Mouse (Mus musculus): Measurements from ENCODE around the gene Gbf1. TPM values are rescaled to one million over a fixed set of nuclear protein-coding genes. Genes with fewer than 3 reads are reported as not detected.

Gene Gbf1
- polyA plus RNA-seq, 1 experiment = 80.6 TPM

- DNase-seq = no peak
- Histone ChIP-seq H3K4me3 (replicated peaks; ENCODE audit: extremely low read depth, low read depth, low read length) (no peak overlapping the region), H3K4me1 (ENCODE audit: control insufficient read depth, insufficient read depth, low read length) (no peaks in the 10 kb centered on the region)
- TF ChIP-seq CTCF (IDR thresholded peaks at IDR 0.05; ENCODE audit: insufficient read depth, low read length) (no peak), POLR2A (IDR thresholded peaks at IDR 0.05; ENCODE audit: borderline replicate concordance, extremely low read depth, low read depth, low read length) (no peak)
- 92% methylated on average over 4 of the region's 4 CpGs for WGBS
Measured at GRCm38 (mm10) chr19:46284686-46285085, 132.4 kb downstream of the Gbf1 start.

GRCm38 (mm10) chr19:46285631-46286030 is 133.3 kb downstream of the Gbf1 start:
- no peak for DNase-seq
- H3K4me3 ChIP-seq (replicated peaks; ENCODE audit: extremely low read depth, low read depth, low read length) = no peak overlapping the region
- TF ChIP-seq POLR2A (IDR thresholded peaks at IDR 0.05; ENCODE audit: borderline replicate concordance, extremely low read depth, low read depth, low read length) (no peak), CTCF (IDR thresholded peaks at IDR 0.05; ENCODE audit: insufficient read depth, low read length) (no peak)
- WGBS = 85% methylated on average over 7 of the region's 7 CpGs
- H3K4me1 ChIP-seq (ENCODE audit: control insufficient read depth, insufficient read depth, low read length) = no peaks in the 10 kb centered on the region

- no peak for DNase-seq
- TF ChIP-seq POLR2A (IDR thresholded peaks at IDR 0.05; ENCODE audit: borderline replicate concordance, extremely low read depth, low read depth, low read length) (no peak), CTCF (IDR thresholded peaks at IDR 0.05; ENCODE audit: insufficient read depth, low read length) (no peak)
- Histone ChIP-seq H3K4me3 (replicated peaks; ENCODE audit: extremely low read depth, low read depth, low read length) (no peak overlapping the region), H3K4me1 (ENCODE audit: control insufficient read depth, insufficient read depth, low read length) (no peaks in the 10 kb centered on the region)
- 91% methylated on average over 6 of the region's 6 CpGs for WGBS
Measured at GRCm38 (mm10) chr19:46286047-46286446, 133.7 kb downstream of the Gbf1 start.

- H3K4me3 ChIP-seq (replicated peaks; ENCODE audit: extremely low read depth, low read depth, low read length) = no peak overlapping the region
- 84% methylated on average over 3 of the region's 3 CpGs for WGBS
- TF ChIP-seq CTCF (IDR thresholded peaks at IDR 0.05; ENCODE audit: insufficient read depth, low read length) (no peak), POLR2A (IDR thresholded peaks at IDR 0.05; ENCODE audit: borderline replicate concordance, extremely low read depth, low read depth, low read length) (no peak)
- no peaks in the 10 kb centered on the region for H3K4me1 ChIP-seq (ENCODE audit: control insufficient read depth, insufficient read depth, low read length)
- no peak for DNase-seq
Measured at GRCm38 (mm10) chr19:46286926-46287325, 134.6 kb downstream of the Gbf1 start.

- Histone ChIP-seq H3K4me3 (replicated peaks; ENCODE audit: extremely low read depth, low read depth, low read length) (no peak overlapping the region), H3K4me1 (ENCODE audit: control insufficient read depth, insufficient read depth, low read length) (no peaks in the 10 kb centered on the region)
- WGBS = 83% methylated on average over 3 of the region's 3 CpGs
- DNase-seq = no peak
- TF ChIP-seq POLR2A (IDR thresholded peaks at IDR 0.05; ENCODE audit: borderline replicate concordance, extremely low read depth, low read depth, low read length) = no peak
- TF ChIP-seq CTCF (IDR thresholded peaks at IDR 0.05; ENCODE audit: insufficient read depth, low read length) = no peak
Measured at GRCm38 (mm10) chr19:46287566-46287965, 135.3 kb downstream of the Gbf1 start.

GRCm38 (mm10) chr19:46290535-46291105 is 138.3 kb downstream of the Gbf1 start:
- no peak for TF ChIP-seq POLR2A (IDR thresholded peaks at IDR 0.05; ENCODE audit: borderline replicate concordance, extremely low read depth, low read depth, low read length)
- TF ChIP-seq CTCF (IDR thresholded peaks at IDR 0.05; ENCODE audit: insufficient read depth, low read length) = no peak
- DNase-seq = no peak
- 65% methylated on average over 12 of the region's 12 CpGs for WGBS
- Histone ChIP-seq H3K4me3 (replicated peaks; ENCODE audit: extremely low read depth, low read depth, low read length) (no peak overlapping the region), H3K4me1 (ENCODE audit: control insufficient read depth, insufficient read depth, low read length) (no peaks in the 10 kb centered on the region)

- no peak for TF ChIP-seq CTCF (IDR thresholded peaks at IDR 0.05; ENCODE audit: insufficient read depth, low read length)
- no peak for TF ChIP-seq POLR2A (IDR thresholded peaks at IDR 0.05; ENCODE audit: borderline replicate concordance, extremely low read depth, low read depth, low read length)
- 61% methylated on average over 4 of the region's 4 CpGs for WGBS
- Histone ChIP-seq H3K4me3 (replicated peaks; ENCODE audit: extremely low read depth, low read depth, low read length) (no peak overlapping the region), H3K4me1 (ENCODE audit: control insufficient read depth, insufficient read depth, low read length) (no peaks in the 10 kb centered on the region)
- DNase-seq = no peak
Measured at GRCm38 (mm10) chr19:46296938-46297337, 144.6 kb downstream of the Gbf1 start.

- Histone ChIP-seq H3K4me1 (ENCODE audit: control insufficient read depth, insufficient read depth, low read length) (0 out of 2 replicates have a peak, but pooled peaks cover 3% of the 10 kb centered on the region), H3K4me3 (replicated peaks; ENCODE audit: extremely low read depth, low read depth, low read length) (no peak overlapping the region)
- DNase-seq = no peak
- WGBS = 38% methylated on average over 8 of the region's 8 CpGs
- TF ChIP-seq CTCF (IDR thresholded peaks at IDR 0.05; ENCODE audit: insufficient read depth, low read length) (no peak), POLR2A (IDR thresholded peaks at IDR 0.05; ENCODE audit: borderline replicate concordance, extremely low read depth, low read depth, low read length) (no peak)
Measured at GRCm38 (mm10) chr19:46300294-46301045, 148.2 kb downstream of the Gbf1 start.

- DNase-seq = no peak
- TF ChIP-seq CTCF (IDR thresholded peaks at IDR 0.05; ENCODE audit: insufficient read depth, low read length) (no peak), POLR2A (IDR thresholded peaks at IDR 0.05; ENCODE audit: borderline replicate concordance, extremely low read depth, low read depth, low read length) (no peak)
- Histone ChIP-seq H3K4me3 (replicated peaks; ENCODE audit: extremely low read depth, low read depth, low read length) (no peak overlapping the region), H3K4me1 (ENCODE audit: control insufficient read depth, insufficient read depth, low read length) (peaks cover 6% of the 10 kb centered on the region)
- 91% methylated on average over 4 of the region's 4 CpGs for WGBS
Measured at GRCm38 (mm10) chr19:46302551-46302950, 150.2 kb downstream of the Gbf1 start.
